Mouse (Mus musculus): ENCODE data around the gene Rgs9bp.
"Not testable (repeated sequence)": the region's sequence is repeated elsewhere in the genome, so short reads cannot be mapped to it uniquely, and the experiment has no call there.

Gene Rgs9bp

DNA sequence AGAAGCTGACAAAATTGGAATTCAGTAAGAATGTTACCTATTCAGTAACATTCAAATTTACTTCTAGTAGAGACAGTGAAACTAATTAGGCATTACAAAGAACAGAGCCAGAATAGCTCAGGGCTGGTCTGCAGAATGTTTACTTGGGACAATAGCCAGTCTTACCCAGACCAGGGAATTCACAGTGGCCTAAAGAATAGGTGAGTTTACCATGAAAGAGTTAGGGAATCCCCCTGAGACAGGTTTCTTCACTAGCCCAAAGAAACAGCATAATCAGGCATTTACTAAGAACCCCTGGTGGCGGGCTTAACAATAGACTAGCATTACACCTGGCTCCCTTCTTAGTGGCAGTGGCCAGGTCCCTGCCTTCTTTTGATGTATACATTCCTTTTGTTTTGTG, 54.8 kb downstream of the Rgs9bp start:
- not testable (repeated sequence) for DNase-seq (ENCODE audit: low read depth, low spot score)

DNA sequence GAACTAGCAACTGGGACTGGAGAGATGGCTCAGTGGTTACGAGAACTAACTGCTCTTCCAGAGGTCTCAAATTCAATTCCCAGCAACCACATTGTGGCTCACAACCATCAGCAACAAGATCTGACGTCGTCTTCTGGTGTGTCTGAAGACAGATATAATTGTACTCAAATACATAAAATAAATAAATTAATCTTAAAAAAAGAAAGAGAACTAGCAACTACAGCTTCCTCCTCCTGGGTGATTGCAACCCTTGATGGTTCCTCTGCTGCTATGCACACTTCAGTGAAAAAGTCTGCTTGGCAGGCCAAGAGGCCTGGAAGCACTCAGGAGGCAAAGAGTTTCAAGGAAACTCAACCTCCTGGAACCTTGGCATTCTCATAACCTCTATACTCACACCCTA, 55.4 kb downstream of the Rgs9bp start:
- DNase-seq (ENCODE audit: low read depth, low spot score), result no peak

All from brain, embryonic 18.5 days (tissue).